Mouse (Mus musculus): ENCODE measurements around the gene Cuta.

DNA sequence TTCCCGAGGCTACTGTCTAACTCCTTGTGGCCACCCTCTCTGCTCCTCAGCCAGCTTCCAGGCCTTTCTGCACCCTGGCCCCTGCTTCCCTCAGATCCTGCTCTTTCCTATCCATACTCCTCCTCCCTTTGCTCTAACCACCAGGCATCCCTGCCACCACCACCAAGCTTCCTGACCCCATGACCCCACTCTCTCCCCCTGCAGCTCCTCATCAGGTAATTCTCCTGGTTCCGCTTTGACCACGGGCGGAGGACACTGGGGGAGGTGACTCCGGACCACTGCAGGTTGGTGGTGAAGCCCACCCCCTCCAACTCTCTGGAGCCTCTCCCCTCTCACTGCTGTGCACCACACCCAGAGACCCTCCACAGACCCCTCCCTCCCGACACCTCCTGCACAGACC lies 28.1 kb upstream of the Cuta start:
- TF ChIP-seq POLR2A (IDR thresholded peaks at IDR 0.05; ENCODE audit: insufficient read length, low read depth) (no peak), USF1 (IDR thresholded peaks at IDR 0.05; ENCODE audit: low read depth) (no peak), E2F4 (IDR thresholded peaks at IDR 0.05; ENCODE audit: insufficient read depth) (no peak)
